Mouse (Mus musculus): ENCODE measurements around the gene Rgl3. TPM values are rescaled to one million over a fixed set of nuclear protein-coding genes. Genes with fewer than 3 reads are reported as not detected.

Gene Rgl3
- total and polyA plus RNA-seq, 2 experiments from 2014 or later: 1.1 to 2.8 TPM

- under 1% methylated on average over 32 of the region's 32 CpGs for WGBS
- Histone ChIP-seq H3K27ac (ENCODE audit: low read depth, low read length) (no peak overlapping the region), H3K4me1 (ENCODE audit: insufficient read depth, low read length) (0 out of 2 replicates have a peak, but pooled peaks cover 8% of the 10 kb centered on the region), H3K4me2 (ENCODE audit: low read depth, low read length, poor library complexity, severe bottlenecking) (peak overlapping the region; percentile 70), H3K36me3 (ENCODE audit: insufficient read depth, low read length) (0 out of 2 replicates have a peak, but pooled peaks cover 3% of the 10 kb centered on the region), H3K27me3 (ENCODE audit: insufficient read depth, low read length) (peaks cover 43% of the 10 kb centered on the region), H3K4me3 (ENCODE audit: low read depth, low read length) (peak overlapping the region; percentile 35), H3K9me3 (ENCODE audit: low read length) (no peaks in the 10 kb centered on the region), H3K9ac (replicated peaks; ENCODE audit: low read length, poor library complexity, severe bottlenecking) (peak overlapping the region; percentile 36; the same call in 1 of the 2 replicates)
- ATAC-seq (ENCODE audit: low FRiP score) (peak; percentile 57; the same call in 1 of the 2 replicates), DNase-seq (ENCODE audit: low spot score) (no peak)
- TF ChIP-seq CTCF (IDR thresholded peaks at IDR 0.05): peak; percentile 45
Observed at GRCm38 (mm10) chr9:21988421-21989101, 685 bp downstream of the Rgl3 start.

GRCm38 (mm10) chr9:21987592-21988342 is 1.5 kb downstream of the Rgl3 start:
- 11% methylated on average over 36 of the region's 36 CpGs for WGBS
- H3K27me3 ChIP-seq (ENCODE audit: insufficient read depth, low read length): peaks cover 43% of the 10 kb centered on the region
- H3K4me3 ChIP-seq (ENCODE audit: low read depth, low read length): peak overlapping the region; percentile 35; the same call in 1 of the 2 replicates
- no peak overlapping the region for H3K9ac ChIP-seq (replicated peaks; ENCODE audit: low read length, poor library complexity, severe bottlenecking)
- no peak for TF ChIP-seq CTCF (IDR thresholded peaks at IDR 0.05)
- peak overlapping the region; percentile 70 for H3K4me2 ChIP-seq (ENCODE audit: low read depth, low read length, poor library complexity, severe bottlenecking)
- H3K9me3 ChIP-seq (ENCODE audit: low read length): no peaks in the 10 kb centered on the region
- H3K36me3 ChIP-seq (ENCODE audit: insufficient read depth, low read length): 0 out of 2 replicates have a peak, but pooled peaks cover 3% of the 10 kb centered on the region
- H3K27ac ChIP-seq (ENCODE audit: low read depth, low read length): no peak overlapping the region
- DNase-seq (ENCODE audit: low spot score) (no peak), ATAC-seq (ENCODE audit: low FRiP score) (no peak)
- H3K4me1 ChIP-seq (ENCODE audit: insufficient read depth, low read length): 0 out of 2 replicates have a peak, but pooled peaks cover 8% of the 10 kb centered on the region

- H3K4me1 ChIP-seq (ENCODE audit: insufficient read depth, low read length): 0 out of 2 replicates have a peak, but pooled peaks cover 8% of the 10 kb centered on the region
- 3% methylated on average over 3 of the region's 3 CpGs for WGBS
- no peaks in the 10 kb centered on the region for H3K36me3 ChIP-seq (ENCODE audit: insufficient read depth, low read length)
- H3K4me3 ChIP-seq (ENCODE audit: low read depth, low read length): no peak overlapping the region
- peaks cover 16% of the 10 kb centered on the region for H3K27me3 ChIP-seq (ENCODE audit: insufficient read depth, low read length)
- H3K4me2 ChIP-seq (ENCODE audit: low read depth, low read length, poor library complexity, severe bottlenecking): no peak overlapping the region
- H3K27ac ChIP-seq (ENCODE audit: low read depth, low read length): no peak overlapping the region
- no peaks in the 10 kb centered on the region for H3K9me3 ChIP-seq (ENCODE audit: low read length)
- DNase-seq (ENCODE audit: low spot score) (no peak), ATAC-seq (ENCODE audit: low FRiP score) (no peak)
- H3K9ac ChIP-seq (replicated peaks; ENCODE audit: low read length, poor library complexity, severe bottlenecking): no peak overlapping the region
- TF ChIP-seq CTCF (IDR thresholded peaks at IDR 0.05): no peak
Observed at GRCm38 (mm10) chr9:21983911-21984310, 5.3 kb downstream of the Rgl3 start.

GRCm38 (mm10) chr9:21978398-21979128 is 10.7 kb downstream of the Rgl3 start:
- no peaks in the 10 kb centered on the region for H3K4me1 ChIP-seq (ENCODE audit: insufficient read depth, low read length)
- TF ChIP-seq CTCF (IDR thresholded peaks at IDR 0.05): no peak
- no peaks in the 10 kb centered on the region for H3K27me3 ChIP-seq (ENCODE audit: insufficient read depth, low read length)
- no peak for ATAC-seq (ENCODE audit: low FRiP score)
- H3K4me2 ChIP-seq (ENCODE audit: low read depth, low read length, poor library complexity, severe bottlenecking): no peak overlapping the region
- H3K27ac ChIP-seq (ENCODE audit: low read depth, low read length): no peak overlapping the region
- H3K9me3 ChIP-seq (ENCODE audit: low read length): no peaks in the 10 kb centered on the region
- no peaks in the 10 kb centered on the region for H3K36me3 ChIP-seq (ENCODE audit: insufficient read depth, low read length)
- no peak for DNase-seq (ENCODE audit: low spot score)
- H3K4me3 ChIP-seq (ENCODE audit: low read depth, low read length): no peak overlapping the region
- no peak overlapping the region for H3K9ac ChIP-seq (replicated peaks; ENCODE audit: low read length, poor library complexity, severe bottlenecking)
- WGBS: 93% methylated on average over 4 of the region's 4 CpGs

GRCm38 (mm10) chr9:21977972-21978371 is 11.3 kb downstream of the Rgl3 start:
- no peak for DNase-seq (ENCODE audit: low spot score)
- 17% methylated on average over 2 of the region's 2 CpGs for WGBS
- Histone ChIP-seq H3K27ac (ENCODE audit: low read depth, low read length) (no peak overlapping the region), H3K4me3 (ENCODE audit: low read depth, low read length) (no peak overlapping the region), H3K27me3 (ENCODE audit: insufficient read depth, low read length) (no peaks in the 10 kb centered on the region), H3K9me3 (ENCODE audit: low read length) (no peaks in the 10 kb centered on the region), H3K4me1 (ENCODE audit: insufficient read depth, low read length) (no peaks in the 10 kb centered on the region), H3K4me2 (ENCODE audit: low read depth, low read length, poor library complexity, severe bottlenecking) (no peak overlapping the region), H3K36me3 (ENCODE audit: insufficient read depth, low read length) (no peaks in the 10 kb centered on the region), H3K9ac (replicated peaks; ENCODE audit: low read length, poor library complexity, severe bottlenecking) (no peak overlapping the region)
- no peak for ATAC-seq (ENCODE audit: low FRiP score)
- TF ChIP-seq CTCF (IDR thresholded peaks at IDR 0.05): peak; percentile 54
